Mouse (Mus musculus): ENCODE measurements at regions not wholly inside any gene's neighbourhood (a gene's known extent, or its start where the extent isn't known, plus 50 kb on each side); places are given as distances from the start of the nearest gene placed in this dataset.
"Not testable (repeated sequence)": the region's sequence is repeated elsewhere in the genome, so short reads cannot be mapped to it uniquely, and the experiment has no call there.

DNA sequence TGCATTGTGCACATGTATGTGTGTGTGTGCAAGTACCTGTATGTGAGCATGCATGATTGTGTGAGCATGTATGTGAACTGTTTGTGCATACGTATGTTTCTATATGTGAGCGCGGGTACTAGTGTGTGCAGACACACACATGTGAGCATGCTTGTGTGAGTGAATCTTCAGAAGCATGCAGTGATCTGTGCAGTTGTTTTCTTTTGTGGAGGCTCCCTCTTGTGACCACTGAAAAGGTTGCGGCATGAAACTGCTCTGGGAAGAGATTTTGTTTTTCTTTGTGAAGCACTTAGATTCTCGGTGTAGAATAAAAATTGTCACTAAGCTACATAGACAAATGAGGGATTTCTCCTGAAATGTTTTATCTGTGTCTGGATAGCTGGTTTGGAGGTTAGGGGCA, 189.2 kb upstream of the Rapgef5 start:
- not testable (repeated sequence) for H3K27ac ChIP-seq; H3K4me1 ChIP-seq; H3K4me3 ChIP-seq (replicated peaks); H3K27me3 ChIP-seq; H3K4me2 ChIP-seq; H3K36me3 ChIP-seq; H3K9me3 ChIP-seq (replicated peaks); H3K9ac ChIP-seq
- 61% methylated on average over 5 of the region's 5 CpGs for WGBS
- ATAC-seq (replicated peaks; ENCODE audit: low FRiP score) = 0 out of 2 replicates have a peak, but pooled peaks have one; percentile 29

- ATAC-seq (replicated peaks; ENCODE audit: low FRiP score) = no peak
- Histone ChIP-seq H3K36me3 (no peaks in the 10 kb centered on the region), H3K4me3 (replicated peaks) (no peak overlapping the region), H3K27me3 (no peaks in the 10 kb centered on the region), H3K4me1 (no peaks in the 10 kb centered on the region), H3K9ac (no peak overlapping the region), H3K9me3 (replicated peaks) (no peaks in the 10 kb centered on the region), H3K4me2 (no peak overlapping the region), H3K27ac (no peak overlapping the region)
These were observed 185.9 kb upstream of the Rapgef5 start for GRCm38 (mm10) chr12:117330418-117330817.

- Histone ChIP-seq H3K27me3 (no peaks in the 10 kb centered on the region), H3K36me3 (no peaks in the 10 kb centered on the region), H3K27ac (no peak overlapping the region), H3K9ac (no peak overlapping the region), H3K9me3 (replicated peaks) (no peaks in the 10 kb centered on the region), H3K4me2 (no peak overlapping the region), H3K4me3 (replicated peaks) (no peak overlapping the region), H3K4me1 (0 out of 2 replicates have a peak, but pooled peaks cover 4% of the 10 kb centered on the region)
- WGBS = 58% methylated on average over 4 of the region's 4 CpGs
- ATAC-seq (replicated peaks; ENCODE audit: low FRiP score) = no peak
These were observed 179.4 kb upstream of the Rapgef5 start for GRCm38 (mm10) chr12:117336856-117337255.

- no peak for ATAC-seq (replicated peaks; ENCODE audit: low FRiP score)
- H3K4me1 ChIP-seq = peaks cover 15% of the 10 kb centered on the region; the same call in 1 of the 2 replicates
- H3K9me3 ChIP-seq (replicated peaks) = no peaks in the 10 kb centered on the region
- WGBS = 36% methylated on average over 6 of the region's 6 CpGs
- no peak overlapping the region for H3K4me2 ChIP-seq
- no peaks in the 10 kb centered on the region for H3K36me3 ChIP-seq
- no peak overlapping the region for H3K27ac ChIP-seq
- H3K4me3 ChIP-seq (replicated peaks) = no peak overlapping the region
- no peaks in the 10 kb centered on the region for H3K27me3 ChIP-seq
- H3K9ac ChIP-seq = no peak overlapping the region
These were observed 174.0 kb upstream of the Rapgef5 start for GRCm38 (mm10) chr12:117342321-117342720.

DNA sequence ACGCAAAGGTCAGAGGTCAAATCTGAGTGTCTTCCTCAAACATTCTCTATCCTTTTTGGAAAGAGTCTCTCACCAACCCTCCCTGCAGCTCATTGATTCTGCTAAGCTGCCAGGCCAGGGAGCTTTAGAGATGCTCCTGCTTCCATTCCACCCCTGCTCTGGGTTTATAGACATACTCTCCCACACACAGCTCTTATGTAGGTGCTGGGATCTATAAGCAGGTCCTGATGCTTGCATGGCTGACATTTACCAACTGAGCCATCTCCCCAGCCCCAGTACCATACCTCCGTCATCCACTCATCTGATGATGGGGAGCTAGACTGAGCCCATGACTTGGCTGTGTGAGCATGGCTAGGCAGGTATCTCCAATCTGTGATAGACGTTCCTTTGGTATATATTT, 173.2 kb upstream of the Rapgef5 start:
- Histone ChIP-seq H3K27ac (no peak overlapping the region), H3K4me3 (replicated peaks) (no peak overlapping the region), H3K27me3 (no peaks in the 10 kb centered on the region), H3K4me1 (peaks cover 15% of the 10 kb centered on the region; the same call in 1 of the 2 replicates), H3K36me3 (no peaks in the 10 kb centered on the region), H3K4me2 (no peak overlapping the region), H3K9ac (no peak overlapping the region), H3K9me3 (replicated peaks) (no peaks in the 10 kb centered on the region)
- 83% methylated on average over 3 of the region's 3 CpGs for WGBS
- ATAC-seq (replicated peaks; ENCODE audit: low FRiP score) = no peak

- H3K9me3 ChIP-seq (replicated peaks); ATAC-seq (replicated peaks; ENCODE audit: low FRiP score): not testable (repeated sequence)
- 92% methylated on average over 5 of the region's 5 CpGs for WGBS
These were observed 172.7 kb upstream of the Rapgef5 start for GRCm38 (mm10) chr12:117343605-117344004.

DNA sequence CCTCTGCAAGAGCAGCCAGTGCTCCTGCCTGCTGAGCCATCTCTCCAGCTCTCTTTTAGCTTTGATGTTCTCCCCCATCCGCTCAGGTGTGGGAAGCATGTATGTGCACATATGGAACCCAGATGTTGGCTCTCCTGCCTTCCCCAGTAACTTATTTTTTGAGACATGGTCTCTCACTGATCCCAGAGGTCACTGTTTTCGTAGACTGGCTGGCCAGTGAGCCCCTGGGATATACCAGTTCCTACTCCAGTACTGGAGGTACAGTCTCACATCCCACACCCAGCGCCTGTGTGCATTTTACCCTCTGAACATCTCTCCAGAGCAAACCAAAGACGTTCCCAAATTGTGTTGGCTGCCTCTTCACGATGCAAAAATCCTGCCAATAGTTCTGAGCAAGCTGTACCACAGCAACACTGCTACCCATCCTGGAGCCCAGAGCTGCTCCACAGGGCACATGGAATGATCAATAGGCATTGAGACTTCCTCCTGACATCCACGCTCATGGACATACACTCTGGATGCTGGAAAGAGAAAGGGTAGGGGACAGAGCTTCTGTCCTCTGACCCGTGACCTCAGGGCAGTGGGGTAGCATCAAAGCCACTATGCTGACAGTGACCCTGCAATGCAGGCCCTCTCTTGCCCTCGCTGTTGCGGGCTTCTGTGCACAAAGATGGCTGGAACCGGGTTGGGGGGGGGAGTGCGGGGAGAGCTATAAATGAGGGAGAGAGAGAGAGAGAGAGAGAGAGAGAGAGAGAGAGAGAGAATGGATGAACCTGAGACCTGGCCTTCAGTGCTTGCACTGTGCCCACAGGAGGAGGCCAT, 171.8 kb upstream of the Rapgef5 start:
- H3K27me3 ChIP-seq = no peaks in the 10 kb centered on the region
- no peak overlapping the region for H3K9ac ChIP-seq
- no peak overlapping the region for H3K4me3 ChIP-seq (replicated peaks)
- no peaks in the 10 kb centered on the region for H3K9me3 ChIP-seq (replicated peaks)
- no peak for ATAC-seq (replicated peaks; ENCODE audit: low FRiP score)
- no peaks in the 10 kb centered on the region for H3K36me3 ChIP-seq
- 56% methylated on average over 11 of the region's 11 CpGs for WGBS
- peaks cover 15% of the 10 kb centered on the region; the same call in 1 of the 2 replicates for H3K4me1 ChIP-seq
- no peak overlapping the region for H3K4me2 ChIP-seq
- H3K27ac ChIP-seq = no peak overlapping the region

More at GRCm38 (mm10) chr12:117343605-117344004, 172.7 kb upstream of the Rapgef5 start:
- H3K4me3 ChIP-seq (replicated peaks); H3K36me3 ChIP-seq; H3K9ac ChIP-seq; H3K27ac ChIP-seq; H3K4me2 ChIP-seq; H3K27me3 ChIP-seq: not testable (repeated sequence)
- H3K4me1 ChIP-seq = peaks cover 15% of the 10 kb centered on the region; the same call in 1 of the 2 replicates

- no peak overlapping the region for H3K27ac ChIP-seq
- no peaks in the 10 kb centered on the region for H3K9me3 ChIP-seq (replicated peaks)
- no peaks in the 10 kb centered on the region for H3K27me3 ChIP-seq
- H3K4me2 ChIP-seq = peak overlapping the region; percentile 22
- peak; percentile 61; the same call in 1 of the 2 replicates for ATAC-seq (replicated peaks; ENCODE audit: low FRiP score)
- WGBS = 29% methylated on average over 20 of the region's 20 CpGs
- no peak overlapping the region for H3K9ac ChIP-seq
- no peak overlapping the region for H3K4me3 ChIP-seq (replicated peaks)
- peaks cover 15% of the 10 kb centered on the region; the same call in 1 of the 2 replicates for H3K4me1 ChIP-seq
- H3K36me3 ChIP-seq = no peaks in the 10 kb centered on the region
These were observed 170.9 kb upstream of the Rapgef5 start for GRCm38 (mm10) chr12:117345088-117345977.

- no peak overlapping the region for H3K27ac ChIP-seq
- no peak overlapping the region for H3K9ac ChIP-seq
- no peak overlapping the region for H3K4me3 ChIP-seq (replicated peaks)
- peaks cover 12% of the 10 kb centered on the region; the same call in 1 of the 2 replicates for H3K4me1 ChIP-seq
- no peak for ATAC-seq (replicated peaks; ENCODE audit: low FRiP score)
- H3K27me3 ChIP-seq = no peaks in the 10 kb centered on the region
- H3K9me3 ChIP-seq (replicated peaks) = no peaks in the 10 kb centered on the region
- no peak overlapping the region for H3K4me2 ChIP-seq
- no peaks in the 10 kb centered on the region for H3K36me3 ChIP-seq
- 78% methylated on average over 2 of the region's 2 CpGs for WGBS
These were observed 170.2 kb upstream of the Rapgef5 start for GRCm38 (mm10) chr12:117346091-117346490.

- Histone ChIP-seq H3K36me3 (no peaks in the 10 kb centered on the region), H3K9ac (no peak overlapping the region), H3K4me2 (no peak overlapping the region), H3K4me1 (peaks cover 11% of the 10 kb centered on the region; the same call in 1 of the 2 replicates), H3K9me3 (replicated peaks) (no peaks in the 10 kb centered on the region), H3K27me3 (no peaks in the 10 kb centered on the region), H3K27ac (no peak overlapping the region), H3K4me3 (replicated peaks) (no peak overlapping the region)
- no peak for ATAC-seq (replicated peaks; ENCODE audit: low FRiP score)
- WGBS = 54% methylated on average over 3 of the region's 3 CpGs
These were observed 169.1 kb upstream of the Rapgef5 start for GRCm38 (mm10) chr12:117347135-117347534.

DNA sequence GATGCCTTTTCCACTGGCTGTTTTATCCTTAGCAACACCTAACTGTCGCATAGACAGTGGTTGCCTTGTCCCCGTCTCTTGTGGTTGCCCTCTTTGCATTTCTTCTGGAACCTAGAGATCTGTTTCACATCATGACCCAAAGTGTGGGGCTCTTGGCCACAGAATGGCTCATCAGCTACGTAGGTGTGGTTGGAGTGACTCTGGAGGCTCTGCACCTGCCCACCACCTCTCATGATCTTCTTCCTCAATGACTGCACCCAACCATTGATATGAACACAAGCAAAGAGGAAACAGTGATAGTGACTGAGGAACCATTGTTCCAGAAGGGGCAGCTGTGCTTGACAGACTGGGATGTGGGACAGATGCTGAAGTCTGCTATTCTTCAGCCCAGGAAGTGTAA, 167.8 kb upstream of the Rapgef5 start:
- no peak for ATAC-seq (replicated peaks; ENCODE audit: low FRiP score)
- Histone ChIP-seq H3K4me2 (no peak overlapping the region), H3K9ac (no peak overlapping the region), H3K27me3 (no peaks in the 10 kb centered on the region), H3K4me3 (replicated peaks) (no peak overlapping the region), H3K9me3 (replicated peaks) (no peaks in the 10 kb centered on the region), H3K36me3 (no peaks in the 10 kb centered on the region), H3K27ac (no peak overlapping the region), H3K4me1 (peaks cover 11% of the 10 kb centered on the region; the same call in 1 of the 2 replicates)
- 90% methylated on average over 3 of the region's 3 CpGs for WGBS

DNA sequence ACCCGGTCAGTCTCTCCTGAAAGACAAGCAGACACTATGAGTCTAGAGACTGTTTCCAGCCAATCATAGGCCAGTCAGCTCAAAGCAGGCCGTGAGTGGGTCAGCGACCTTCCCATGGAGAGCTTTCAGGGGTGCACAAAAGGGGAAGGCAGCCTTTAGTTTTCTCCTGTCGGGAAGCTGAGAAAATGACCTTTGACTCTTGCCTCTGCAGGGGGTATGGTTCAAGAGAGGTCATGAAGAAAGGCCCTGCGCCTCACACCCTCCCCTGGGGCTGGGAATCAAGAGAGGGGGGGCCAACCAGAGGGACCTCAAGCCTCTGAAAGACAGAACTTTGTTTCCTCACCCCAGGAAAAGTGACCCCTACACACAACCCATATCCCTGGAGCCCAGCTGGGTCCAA, 164.4 kb upstream of the Rapgef5 start:
- Histone ChIP-seq H3K9me3 (replicated peaks) (no peaks in the 10 kb centered on the region), H3K36me3 (no peaks in the 10 kb centered on the region), H3K4me1 (no peaks in the 10 kb centered on the region), H3K27me3 (no peaks in the 10 kb centered on the region), H3K4me2 (no peak overlapping the region), H3K27ac (no peak overlapping the region), H3K4me3 (replicated peaks) (no peak overlapping the region), H3K9ac (no peak overlapping the region)
- no peak for ATAC-seq (replicated peaks; ENCODE audit: low FRiP score)
- 15% methylated on average over 5 of the region's 5 CpGs for WGBS
